Mouse (Mus musculus): ENCODE data around the gene Dnm3.

The Dnm3 gene

DNA sequence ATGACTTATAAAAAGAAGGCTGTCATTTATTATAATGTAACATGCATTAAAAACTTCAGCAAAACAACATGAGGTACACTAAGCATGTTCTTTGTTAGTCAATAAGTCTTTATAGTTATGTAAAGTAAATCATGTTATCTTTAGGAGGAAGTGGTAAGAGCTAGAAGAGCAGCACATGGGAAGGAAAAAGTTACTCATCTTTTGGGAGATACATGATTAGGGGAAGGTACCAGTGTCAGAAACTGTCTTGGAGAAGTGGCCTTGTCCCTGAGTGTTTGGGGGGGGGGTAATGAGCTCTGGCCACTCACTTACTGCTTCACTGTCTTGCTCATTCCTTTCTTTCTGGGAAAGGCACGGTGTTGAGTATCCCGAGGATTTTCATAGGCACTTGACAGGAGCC is 535.8 kb downstream of the Dnm3 start:
- DNase-seq (ENCODE audit: low spot score) = no peak
